ENCODE assay signal across 26 mouse cellular contexts in the genomic region with DNA sequence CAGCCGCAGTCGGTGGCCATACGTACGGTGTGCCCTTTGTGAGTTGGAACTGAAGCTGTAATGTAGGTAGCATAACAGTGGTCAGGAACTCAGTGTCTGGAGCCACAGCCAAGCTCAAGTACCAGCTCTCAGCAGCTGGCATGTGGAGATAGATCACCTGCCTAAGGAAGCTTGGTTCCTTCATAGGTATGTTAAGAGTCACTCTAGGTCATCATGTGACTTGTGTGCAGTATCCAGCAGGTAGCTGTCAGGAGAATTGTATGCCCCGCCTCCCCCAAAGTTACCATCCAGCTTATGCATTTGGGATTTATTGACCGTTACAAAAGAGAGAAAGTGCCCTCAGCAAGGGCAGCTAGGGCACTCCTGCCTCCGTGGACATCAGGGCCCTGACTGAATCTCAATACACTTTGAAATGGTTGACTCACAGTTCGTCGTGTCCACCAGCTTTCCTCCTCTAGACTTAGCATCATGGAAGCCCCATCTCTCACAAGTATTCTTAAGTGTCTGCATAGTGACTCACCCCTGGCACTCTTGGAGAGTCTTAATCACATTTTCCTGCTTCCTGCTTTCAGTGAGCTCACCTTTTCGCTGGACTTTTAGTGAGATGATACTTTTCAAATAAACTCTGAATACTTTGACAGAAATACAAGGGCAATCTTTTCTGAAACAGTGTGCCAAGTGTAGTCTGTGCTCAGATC. TPM values are rescaled to one million over a fixed set of nuclear protein-coding genes. Genes with fewer than 3 reads are reported as not detected.
DNase-seq lines count a peak whose midpoint lies in the region; ATAC-seq lines count a peak whose summit lies in the region.
"Had no signal": no experiment of that assay in that cellular context is flagged by ENCODE, and none has a peak within 500 bp of the region (broad histone marks: within the 10 kb centered on the region; RNA-seq: fewer than 3 reads in every experiment).

No protein-coding gene starts in this region.

- H3K4me3 ChIP-seq in lung, embryonic 16.5 days (ENCODE audit: low read length) = no peak overlapping the region
- H3K4me3 ChIP-seq: embryonic facial prominence, embryonic 12.5 days; forebrain, embryonic 12.5 days; hindbrain, embryonic 12.5 days; left cerebral cortex, adult 2 months; liver, embryonic 13.5 days; midbrain, embryonic 15.5 days; myocyte had no signal

- peak overlapping the region; percentile 52 for H3K27ac ChIP-seq in lung, embryonic 16.5 days (ENCODE audit: low read length)
- H3K27ac ChIP-seq: embryonic facial prominence, embryonic 12.5 days; forebrain, embryonic 12.5 days; hindbrain, embryonic 12.5 days; left cerebral cortex, adult 2 months; liver, embryonic 13.5 days; macrophage; midbrain, embryonic 15.5 days; stomach, postnatal 0 days had no signal

- no peaks in the 10 kb centered on the region for H3K27me3 ChIP-seq in lung, embryonic 16.5 days (ENCODE audit: control insufficient read depth, insufficient read depth, low read depth, low read length)
- H3K27me3 ChIP-seq: CH12.LX; embryonic facial prominence, embryonic 12.5 days; forebrain, embryonic 12.5 days; hindbrain, embryonic 12.5 days; liver, embryonic 13.5 days; midbrain, embryonic 15.5 days had no signal

- whole genome bisulfite sequencing in lung, embryonic 16.5 days = 72% methylated on average over 10 of the region's 10 CpGs

- no peak overlapping the region for H3K4me2 ChIP-seq in lung, embryonic 16.5 days (ENCODE audit: low read depth, low read length)
- H3K4me2 ChIP-seq: embryonic facial prominence, embryonic 12.5 days; forebrain, embryonic 12.5 days; hindbrain, embryonic 12.5 days; liver, embryonic 13.5 days; midbrain, embryonic 15.5 days had no signal

- ATAC-seq in lung, embryonic 16.5 days (ENCODE audit: low read depth) = peak; percentile 59; the same call in 1 of the 2 replicates
- ATAC-seq: activated CD4-positive, CD25-positive, alpha-beta regulatory T cell, adult 4 months; intestine, postnatal 0 days; midbrain, embryonic 15.5 days had no signal

- H3K9ac ChIP-seq in lung, embryonic 16.5 days (ENCODE audit: low read length) = no peak overlapping the region
- H3K9ac ChIP-seq: embryonic facial prominence, embryonic 12.5 days; forebrain, embryonic 12.5 days; hindbrain, embryonic 12.5 days; liver, embryonic 13.5 days; midbrain, embryonic 15.5 days had no signal

- DNase-seq in kidney, adult 9 months = peak; percentile 40
- DNase-seq in kidney, adult 18-20 months = no peak
- DNase-seq in kidney, postnatal 14 days = peak; percentile 25
- peak; percentile 37 to 77 for DNase-seq in lung, postnatal 4 days
- no peak for DNase-seq in natural killer cell, adult 2 months (ENCODE audit: low spot score in 2 of 2)
- DNase-seq in urinary bladder, postnatal 4 days (ENCODE audit: low spot score in 2 of 2) = no peak
- DNase-seq: adrenal gland, adult 8-10 months; B cell, adult 2 months; cerebellum, adult 2 months; cerebellum, postnatal 25 days; gastrocnemius, postnatal 36 days; liver, embryonic 13.5 days; right cerebral cortex, adult 18-20 months had no signal

- no peaks in the 10 kb centered on the region for H3K9me3 ChIP-seq in lung, embryonic 16.5 days (ENCODE audit: control insufficient read depth, low read length)
- H3K9me3 ChIP-seq: embryonic facial prominence, embryonic 12.5 days; forebrain, embryonic 12.5 days; G1E; hindbrain, embryonic 12.5 days; liver, embryonic 13.5 days; midbrain, embryonic 15.5 days had no signal

- peaks cover 34% of the 10 kb centered on the region for H3K36me3 ChIP-seq in lung, embryonic 16.5 days (ENCODE audit: control insufficient read depth, insufficient read depth, low read length)

- peaks cover 8% of the 10 kb centered on the region; the same call in 1 of the 2 replicates for H3K4me1 ChIP-seq in lung, embryonic 16.5 days (replicated peaks; ENCODE audit: control insufficient read depth, insufficient read depth, low read length)
- H3K4me1 ChIP-seq: embryonic facial prominence, embryonic 12.5 days; forebrain, embryonic 12.5 days; hindbrain, embryonic 12.5 days; liver, embryonic 13.5 days; midbrain, embryonic 15.5 days had no signal

RNA-seq across cellular contexts. Expression of a gene that starts 40.9 kb away (rescaled TPM):
- polyA plus RNA-seq in lung, embryonic 16.5 days (2015; fragmentation: Nextera tagmentation; extraction: Ambion mirVana) = 56.8 and 60.0 TPM in 2 replicates

RNA-seq across cellular contexts. Expression of a gene that starts 43.5 kb away (rescaled TPM):
- 28.1 and 29.5 TPM in 2 replicates for polyA plus RNA-seq in lung, embryonic 16.5 days (2015; fragmentation: Nextera tagmentation; extraction: Ambion mirVana)

Comparison
In these comparisons a context has a peak if more than half of its experiments do, and no peak if none do; other contexts are left out.
1. DNase-seq: peak in kidney, adult 9 months (single experiment), kidney, postnatal 14 days (single experiment) and lung, postnatal 4 days (2 of 2); none in kidney, adult 18-20 months (single experiment), natural killer cell, adult 2 months (0 of 2) and urinary bladder, postnatal 4 days (0 of 2).